In the genomic region with DNA sequence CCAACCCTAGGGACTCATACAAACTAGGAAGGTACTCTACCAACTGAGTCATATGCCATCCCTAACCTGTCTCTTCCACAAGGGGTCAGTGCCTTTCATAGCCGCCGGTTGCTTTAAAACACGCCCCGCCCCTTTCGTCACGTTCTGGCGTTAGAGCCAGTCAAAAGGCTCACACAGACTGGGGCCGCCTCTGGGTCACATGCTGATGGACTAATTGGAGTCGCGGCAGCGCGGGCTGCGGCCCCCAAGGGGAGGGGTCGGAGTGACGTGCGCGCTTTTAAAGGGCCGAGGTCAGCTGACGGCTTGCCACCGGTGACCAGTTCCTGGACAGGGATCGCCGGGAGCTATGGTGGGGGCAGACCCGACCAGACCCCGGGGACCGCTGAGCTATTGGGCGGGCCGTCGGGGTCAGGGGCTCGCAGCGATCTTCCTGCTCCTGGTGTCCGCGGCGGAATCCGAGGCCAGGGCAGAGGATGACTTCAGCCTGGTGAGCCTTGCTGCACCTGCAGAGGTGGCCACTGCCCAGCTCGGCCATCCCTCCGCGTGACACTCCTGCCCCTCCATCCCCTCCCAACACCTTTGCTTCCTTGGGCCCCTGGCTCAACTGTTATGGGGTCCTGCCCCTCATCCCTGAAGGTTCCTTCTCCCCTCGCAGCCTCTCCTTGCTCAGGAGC, we compare ENCODE assay signal across 8 mouse cellular contexts. TPM values are rescaled to one million over a fixed set of nuclear protein-coding genes. Genes with fewer than 3 reads are reported as not detected.
A peak's percentile ranks its signal among the peaks of the same experiment; 100 is the strongest.
DNase-seq lines count a peak whose midpoint lies in the region; ATAC-seq lines count a peak whose summit lies in the region.

A gene (plus strand): TSS at position 193 of the 674 bp plus-strand sequence.

- no peaks in the 10 kb centered on the region for H3K27me3 ChIP-seq in intestine, embryonic 14.5 days (replicated peaks; ENCODE audit: control insufficient read depth, insufficient read depth, low read length)

- H3K36me3 ChIP-seq in intestine, embryonic 14.5 days (ENCODE audit: control insufficient read depth, insufficient read depth, low read length), result peaks cover 27% of the 10 kb centered on the region; the same call in 1 of the 2 replicates

- peak; percentile 93 to 95 for DNase-seq in adrenal gland, adult 18-20 months (ENCODE audit: low spot score in 2 of 2)
- DNase-seq in embryo, embryonic 11 days, result peak; percentile 100
- DNase-seq in gastrocnemius, postnatal 25 days, result peak; percentile 98
- DNase-seq in intestine, embryonic 14.5 days (ENCODE audit: low spot score), result peak; percentile 95
- peak; percentile 98 to 99 for DNase-seq in left cerebral cortex, postnatal 14 days (ENCODE audit: low spot score in 2 of 2)
- DNase-seq in mesoderm, embryonic 11.5 days (ENCODE audit: low read depth, low spot score), result peak; percentile 97
- DNase-seq in right cerebral cortex, postnatal 36 days (ENCODE audit: low spot score in 2 of 2), result peak; percentile 98 to 99
- peak; percentile 98 for DNase-seq in yolk sac, embryonic 10.5 days (ENCODE audit: low spot score)

- H3K4me2 ChIP-seq in intestine, embryonic 14.5 days (ENCODE audit: low read length), result peak within 1 kb of the TSS; percentile 99

- peak within 1 kb of the TSS; percentile 80 for H3K9ac ChIP-seq in intestine, embryonic 14.5 days (ENCODE audit: low read length)

- peaks cover 6% of the 10 kb centered on the region; the same call in 1 of the 2 replicates for H3K4me1 ChIP-seq in intestine, embryonic 14.5 days (replicated peaks; ENCODE audit: control insufficient read depth, insufficient read depth, low read length)

- peak; percentile 95 for ATAC-seq in intestine, embryonic 14.5 days (replicated peaks; ENCODE audit: low FRiP score, low TSS enrichment, low read depth)

- H3K27ac ChIP-seq in intestine, embryonic 14.5 days (ENCODE audit: low read depth), result peak within 1 kb of the TSS; percentile 38; the same call in 1 of the 2 replicates

- peak within 1 kb of the TSS; percentile 71 for H3K4me3 ChIP-seq in intestine, embryonic 14.5 days (ENCODE audit: low read depth, low read length)

- no peaks in the 10 kb centered on the region for H3K9me3 ChIP-seq in intestine, embryonic 14.5 days (ENCODE audit: control insufficient read depth, low read length)

- intact Hi-C loops in left cerebral cortex, postnatal 14 days (cut with DNase I), result no loop called here

- under 1% methylated on average over 38 of the region's 38 CpGs for WGBS in intestine, embryonic 14.5 days

RNA-seq across cellular contexts. Expression of the gene that starts here (rescaled TPM):
- 10 to 100 TPM; 22.5 to 24.3 TPM for total RNA-seq in adrenal gland, adult 18-20 months (2021)
- 1 to 10 TPM; 8.5 to 9.3 TPM for total RNA-seq in gastrocnemius, postnatal 25 days (2021)
- polyA plus RNA-seq in intestine, embryonic 14.5 days (2014; fragmentation: Nextera tagmentation; extraction: Ambion mirVana), result 40.1 and 42.8 TPM in 2 replicates
- total RNA-seq in left cerebral cortex, postnatal 14 days (2021), result 10 to 100 TPM; 32.1 to 32.8 TPM

Comparison
In these comparisons a context has a peak if more than half of its experiments do, and no peak if none do; other contexts are left out.
1. Peak in every context shown above with its lines: DNase-seq, ATAC-seq, H3K4me3 ChIP-seq and H3K27ac ChIP-seq.